Mouse (Mus musculus) limb, embryonic 14.5 days (tissue): ENCODE data around the gene Gpr34. TPM values are rescaled to one million over a fixed set of nuclear protein-coding genes. Genes with fewer than 3 reads are reported as not detected.

Experiments used
- ATAC-seq: fragments of 200-750 bp; cut with Nextera tagmentation; 2 replicates; pipeline ENCODE4 v1.8.0; 2017; ENCODE audit warnings: low read depth, moderate number of reproducible peaks, moderate TSS enrichment; ENCODE audit not compliant: low FRiP score
- DNase-seq: peaks from one replicate; pipeline ENCODE4 v3.0.0-alpha.2; 2015; ENCODE audit warnings: low spot score
- H3K27ac ChIP-seq: fragments of 300-500 bp; sonication (generic); replicated peaks from 2 replicates; pipeline ENCODE4 v1.5.1; 2014; ENCODE audit warnings: low read depth, mild to moderate bottlenecking, low read length, moderate library complexity, mixed read lengths
- H3K27me3 ChIP-seq: fragments of 300-500 bp; sonication (generic); 2 replicates; pipeline ENCODE4 v1.6.1; 2014; ENCODE audit warnings: low read length, mixed read lengths; ENCODE audit not compliant: control insufficient read depth, insufficient read depth
- H3K36me3 ChIP-seq: fragments of 300-500 bp; sonication (generic); 2 replicates; pipeline ENCODE4 v1.6.1; 2014; ENCODE audit warnings: mild to moderate bottlenecking, low read length, moderate library complexity, mixed read lengths; ENCODE audit not compliant: control insufficient read depth, insufficient read depth
- H3K4me1 ChIP-seq: fragments of 300-500 bp; sonication (generic); 2 replicates; pipeline ENCODE4 v1.6.1; 2014; ENCODE audit warnings: antibody characterized with exemption, low read length, mixed read lengths; ENCODE audit not compliant: control insufficient read depth, insufficient read depth
- H3K4me2 ChIP-seq: fragments of 300-500 bp; sonication (generic); replicated peaks from 2 replicates; pipeline ENCODE4 v1.6.1; 2014; ENCODE audit warnings: low read depth, mild to moderate bottlenecking, low read length, moderate library complexity; ENCODE audit not compliant: severe bottlenecking
- H3K4me3 ChIP-seq: fragments of 300-500 bp; sonication (generic); replicated peaks from 2 replicates; pipeline ENCODE4 v1.5.1; 2014; ENCODE audit warnings: low read length
- H3K9ac ChIP-seq: fragments of 300-500 bp; sonication (generic); 2 replicates; pipeline ENCODE4 v1.6.1; 2014; ENCODE audit warnings: mild to moderate bottlenecking, low read depth, low read length, moderate library complexity; ENCODE audit not compliant: severe bottlenecking
- H3K9me3 ChIP-seq: fragments of 300-500 bp; sonication (generic); 2 replicates; pipeline ENCODE4 v1.6.1; 2016; ENCODE audit warnings: low read length; ENCODE audit not compliant: control insufficient read depth
- POLR2A ChIP-seq: fragments of 200-500 bp; IDR thresholded peaks from 2 replicates; pipeline ENCODE4 v1.8.0; 2012; ENCODE audit warnings: inconsistent platforms, mild to moderate bottlenecking, moderate library complexity, borderline replicate concordance; ENCODE audit not compliant: insufficient read depth, insufficient read length; ENCODE audit errors: extremely low read depth
- WGBS: fragments of 180-500 bp; shearing (Covaris S2); extraction: QIAGEN DNeasy Blood & Tissue Kit; methylation state at CpG from one replicate; pipeline ENCODE4 v1.1.7; 2014; 5-methylcytosine and 5-hydroxymethylcytosine counted together
- polyA plus RNA-seq, 2 experiments: library from polyadenylated mRNA; depleted of rRNA in 1 of 2; stranded (reverse) in 1 of 2; unstranded in 1 of 2; fragments of >200 nt; fragmentation: Nextera tagmentation in 1 of 2; extraction: Ambion mirVana in 1 of 2; gene quantifications; 2 replicates each; pipeline versions ENCODE4 v1.2.1 to v1.2.3; 2012 to 2014

The Gpr34 gene
- polyA plus RNA-seq, 2 experiments, result 1.7 to 3.2 TPM

- Histone ChIP-seq H3K27me3 (no peaks in the 10 kb centered on the region), H3K4me3 (no peak overlapping the region), H3K36me3 (0 out of 2 replicates have a peak, but pooled peaks cover 6% of the 10 kb centered on the region), H3K27ac (no peak overlapping the region), H3K9me3 (no peaks in the 10 kb centered on the region), H3K4me1 (no peaks in the 10 kb centered on the region), H3K4me2 (no peak overlapping the region), H3K9ac (no peak overlapping the region)
- 71% methylated on average over 2 of the region's 2 CpGs for WGBS
- DNase-seq (no peak), ATAC-seq (no peak)
- TF ChIP-seq POLR2A, result no peak
Measured at GRCm38 (mm10) chrX:13612115-13612514, 19.8 kb upstream of the Gpr34 start.

GRCm38 (mm10) chrX:13616726-13617125 is 15.2 kb upstream of the Gpr34 start:
- DNase-seq (no peak), ATAC-seq (no peak)
- no peak overlapping the region for H3K9ac ChIP-seq
- WGBS, result 68% methylated on average over 1 of the region's 1 CpGs
- no peaks in the 10 kb centered on the region for H3K4me1 ChIP-seq
- H3K4me3 ChIP-seq, result no peak overlapping the region
- no peak for TF ChIP-seq POLR2A
- no peaks in the 10 kb centered on the region for H3K27me3 ChIP-seq
- H3K27ac ChIP-seq, result no peak overlapping the region
- H3K4me2 ChIP-seq, result no peak overlapping the region
- H3K36me3 ChIP-seq, result no peaks in the 10 kb centered on the region
- no peaks in the 10 kb centered on the region for H3K9me3 ChIP-seq

GRCm38 (mm10) chrX:13617294-13617693 is 14.6 kb upstream of the Gpr34 start:
- no peak for TF ChIP-seq POLR2A
- DNase-seq (no peak), ATAC-seq (no peak)
- Histone ChIP-seq H3K4me2 (no peak overlapping the region), H3K27ac (no peak overlapping the region), H3K4me3 (no peak overlapping the region), H3K27me3 (no peaks in the 10 kb centered on the region), H3K9me3 (no peaks in the 10 kb centered on the region), H3K36me3 (no peaks in the 10 kb centered on the region), H3K9ac (no peak overlapping the region), H3K4me1 (no peaks in the 10 kb centered on the region)
- WGBS, result 93% methylated on average over 1 of the region's 1 CpGs

- Histone ChIP-seq H3K4me3 (no peak overlapping the region), H3K27ac (no peak overlapping the region), H3K4me2 (no peak overlapping the region), H3K9me3 (no peaks in the 10 kb centered on the region), H3K4me1 (no peaks in the 10 kb centered on the region), H3K9ac (no peak overlapping the region), H3K36me3 (no peaks in the 10 kb centered on the region), H3K27me3 (no peaks in the 10 kb centered on the region)
- DNase-seq, result no peak
- ATAC-seq, result no peak
- 82% methylated on average over 4 of the region's 4 CpGs for WGBS
- no peak for TF ChIP-seq POLR2A
Measured at GRCm38 (mm10) chrX:13618476-13618875, 13.4 kb upstream of the Gpr34 start.

- Histone ChIP-seq H3K4me3 (no peak overlapping the region), H3K9ac (no peak overlapping the region), H3K27ac (no peak overlapping the region), H3K36me3 (no peaks in the 10 kb centered on the region), H3K27me3 (no peaks in the 10 kb centered on the region), H3K9me3 (no peaks in the 10 kb centered on the region), H3K4me2 (no peak overlapping the region), H3K4me1 (no peaks in the 10 kb centered on the region)
- TF ChIP-seq POLR2A, result no peak
- DNase-seq (no peak), ATAC-seq (no peak)
- WGBS, result 85% methylated on average over 4 of the region's 4 CpGs
Measured at GRCm38 (mm10) chrX:13621473-13621872, 10.4 kb upstream of the Gpr34 start.

- DNase-seq (no peak), ATAC-seq (no peak)
- H3K27me3 ChIP-seq, result no peaks in the 10 kb centered on the region
- H3K36me3 ChIP-seq, result no peaks in the 10 kb centered on the region
- TF ChIP-seq POLR2A, result no peak
- H3K4me2 ChIP-seq, result no peak overlapping the region
- H3K4me1 ChIP-seq, result no peaks in the 10 kb centered on the region
- H3K9me3 ChIP-seq, result no peaks in the 10 kb centered on the region
- no peak overlapping the region for H3K9ac ChIP-seq
- WGBS, result 82% methylated on average over 5 of the region's 5 CpGs
- no peak overlapping the region for H3K27ac ChIP-seq
- H3K4me3 ChIP-seq, result no peak overlapping the region
Measured at GRCm38 (mm10) chrX:13622654-13623053, 9.2 kb upstream of the Gpr34 start.
